In the genomic region with DNA sequence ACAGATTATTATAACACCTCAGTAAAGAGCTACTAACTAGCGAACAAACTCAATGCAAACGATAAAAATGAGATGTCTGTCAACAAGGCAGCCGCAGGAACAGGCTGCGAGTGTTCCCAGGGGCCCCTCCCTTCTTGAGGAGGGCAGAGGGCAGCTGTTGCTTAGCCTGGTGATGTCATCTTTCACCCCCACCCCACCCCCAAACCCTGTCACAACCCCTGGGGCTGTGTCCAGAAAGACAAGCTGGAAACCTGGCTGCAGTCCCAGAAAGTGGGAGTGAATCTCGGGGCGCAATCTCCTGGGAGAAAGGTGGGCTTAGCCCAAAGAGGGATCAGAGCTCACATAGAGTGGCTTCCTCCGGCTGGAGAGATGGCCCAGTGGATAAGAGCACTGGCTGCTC, we compare ENCODE assay signal across 12 mouse cellular contexts. TPM values are rescaled to one million over a fixed set of nuclear protein-coding genes. Genes with fewer than 3 reads are reported as not detected.
A peak's percentile ranks its signal among the peaks of the same experiment; 100 is the strongest.
DNase-seq lines count a peak whose midpoint lies in the region.
"Had no signal": no experiment of that assay in that cellular context is flagged by ENCODE, and none has a peak within 500 bp of the region (broad histone marks: within the 10 kb centered on the region; RNA-seq: fewer than 3 reads in every experiment).

No protein-coding gene starts in this region.

- DNase-seq in adrenal gland, postnatal 10 days: peak; percentile 41
- DNase-seq in adrenal gland, adult 8-10 months: no peak
- peak; percentile 26 for DNase-seq in left cerebral cortex, postnatal 4 days
- no peak for DNase-seq in left cerebral cortex, adult 9 months (ENCODE audit: low spot score in 2 of 2)
- DNase-seq in heart, postnatal 10 days: peak; percentile 41 to 64
- peak; percentile 33 for DNase-seq in skeletal muscle tissue, adult 2 months (ENCODE audit: low read depth, low spot score)
- no peak for DNase-seq in spleen, adult 12 weeks (ENCODE audit: low spot score)
- no peak for DNase-seq in right cerebral cortex, postnatal 36 days (ENCODE audit: low spot score in 2 of 2)
- DNase-seq: cerebellum, postnatal 25 days; right cerebral cortex, adult 18-20 months; thymus, postnatal 25 days had no signal

- intact Hi-C loops in left cerebral cortex, postnatal 4 days (cut with DNase I): no loop called here
- intact Hi-C loops in heart, postnatal 10 days (cut with DNase I): no loop called here

RNA-seq across cellular contexts. Expression of gene 1700001K19Rik, which starts 1.2 kb away (rescaled TPM):
- not detected for total RNA-seq in adrenal gland, postnatal 10 days (2021)
- total RNA-seq in adrenal gland, adult 8-10 months (2022): not detected
- not detected for total RNA-seq in left cerebral cortex, postnatal 4 days (2021)
- total RNA-seq in heart, postnatal 10 days (2021): not detected
- total RNA-seq: heart, adult 2 months had no signal

RNA-seq across cellular contexts. Expression of gene Hsp90aa1, which starts 21.3 kb away (rescaled TPM):
- total RNA-seq in adrenal gland, postnatal 10 days (2021): 100 to 1,000 TPM; 271 to 276 TPM
- 100 to 1,000 TPM; 272 to 830 (median 476) TPM for total RNA-seq in adrenal gland, adult 8-10 months (2022)
- 100 to 1,000 TPM; 862 to 917 TPM for total RNA-seq in left cerebral cortex, postnatal 4 days (2021)
- total RNA-seq in heart, postnatal 10 days (2021): 100 to 1,000 TPM; 176 to 182 TPM

RNA-seq across cellular contexts. Expression of gene Wdr20, which starts 56.6 kb away (rescaled TPM):
- 10 to 100 TPM; 37.2 to 45.6 TPM for total RNA-seq in adrenal gland, postnatal 10 days (2021)
- 10 to 100 TPM; 50.6 to 70.4 (median 56.8) TPM for total RNA-seq in adrenal gland, adult 8-10 months (2022)
- 10 to 100 TPM; 37.8 to 46.8 TPM for total RNA-seq in left cerebral cortex, postnatal 4 days (2021)
- total RNA-seq in heart, postnatal 10 days (2021): 10 to 100 TPM; 29.0 to 34.0 TPM

Comparison
In these comparisons a context has a peak if more than half of its experiments do, and no peak if none do; other contexts are left out.
1. DNase-seq: peak in adrenal gland, postnatal 10 days (single experiment), left cerebral cortex, postnatal 4 days (single experiment), heart, postnatal 10 days (2 of 2) and skeletal muscle tissue, adult 2 months (single experiment); none in adrenal gland, adult 8-10 months (single experiment), left cerebral cortex, adult 9 months (0 of 2), spleen, adult 12 weeks (single experiment) and right cerebral cortex, postnatal 36 days (0 of 2).